Mouse (Mus musculus) erythroblast, embryonic 14.5 days (primary cell): Measurements from ENCODE around the gene Dctn5. TPM values are rescaled to one million over a fixed set of nuclear protein-coding genes. Genes with fewer than 3 reads are reported as not detected.
"Not testable (repeated sequence)": the region's sequence is repeated elsewhere in the genome, so short reads cannot be mapped to it uniquely, and the experiment has no call there.

Source experiments
- H3K27me3 ChIP-seq: 2 replicates; pipeline ENCODE4 v1.6.1; 2012; ENCODE audit warnings: inconsistent platforms; ENCODE audit not compliant: control insufficient read depth
- H3K36me3 ChIP-seq: 2 replicates; pipeline ENCODE4 v1.6.1; 2012; ENCODE audit warnings: mild to moderate bottlenecking, inconsistent platforms; ENCODE audit not compliant: control insufficient read depth
- H3K4me1 ChIP-seq: 2 replicates; pipeline ENCODE4 v1.6.1; 2012; ENCODE audit warnings: inconsistent platforms; ENCODE audit not compliant: control insufficient read depth
- H3K4me3 ChIP-seq: replicated peaks from 2 replicates; pipeline ENCODE3; 2012; ENCODE audit warnings: moderate library complexity, mild to moderate bottlenecking, inconsistent platforms
- H3K9me3 ChIP-seq: 2 replicates; pipeline ENCODE4 v1.6.1; 2012; ENCODE audit warnings: low read length, inconsistent platforms, mixed read lengths; ENCODE audit not compliant: control insufficient read depth
- GATA1 ChIP-seq: IDR thresholded peaks from 2 replicates; pipeline ENCODE4 v1.6.1; 2012; ENCODE audit warnings: low read length, inconsistent platforms, mixed read lengths
- TAL1 ChIP-seq: IDR thresholded peaks from 3 replicates; pipeline ENCODE4 v1.6.1; 2012; ENCODE audit warnings: low read length, inconsistent platforms, mixed read lengths
- polyA plus RNA-seq: library from polyadenylated mRNA; stranded (reverse); fragments of >175 nt; gene quantifications from 2 replicates; pipeline ENCODE4 v1.2.3, GENCODE M21; 2012

Gene Dctn5
- polyA plus RNA-seq = 0.54 and 0.77 TPM in 2 replicates

DNA sequence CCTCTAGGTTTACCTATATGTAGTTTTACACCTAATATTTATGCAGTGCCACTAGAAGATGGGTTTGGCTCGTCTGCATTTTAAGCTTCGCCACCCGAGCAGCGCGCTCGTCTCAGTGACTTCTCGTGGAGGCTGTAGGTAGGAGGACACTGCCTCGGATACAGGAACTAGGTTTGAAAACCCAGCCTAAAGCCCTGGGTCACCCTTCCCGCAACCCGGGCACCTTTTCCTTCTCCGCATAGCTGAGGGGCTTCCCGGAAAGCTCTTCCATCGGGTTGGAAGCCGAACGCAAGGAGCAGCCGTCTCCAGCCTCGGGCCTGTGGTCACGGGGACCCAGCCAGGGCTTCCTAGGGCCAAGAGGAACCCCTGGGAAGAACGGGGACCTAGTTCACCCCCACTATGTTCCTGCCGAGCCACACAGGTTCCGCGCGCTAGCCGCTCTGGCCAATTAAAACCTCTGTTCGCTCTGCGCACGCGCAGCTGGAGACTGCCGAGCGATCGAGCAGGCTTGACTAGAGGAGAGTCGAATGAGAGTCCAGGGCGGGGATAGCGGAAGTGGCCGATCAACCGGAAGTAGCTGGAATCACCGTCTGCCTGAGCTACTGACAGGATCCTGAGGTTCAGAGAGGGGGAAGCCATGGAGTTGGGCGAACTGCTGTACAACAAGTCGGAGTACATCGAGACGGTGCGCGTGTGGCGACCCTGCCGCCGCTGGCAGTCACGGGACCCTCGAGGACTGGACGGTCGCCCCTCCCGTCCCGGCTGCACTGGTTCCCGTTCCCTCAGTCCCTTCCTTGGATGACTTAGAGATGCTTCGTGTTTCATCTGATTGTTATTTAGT, at the start of gene Dctn5, which contains the start of gene Palb2:
TSS of gene Dctn5 (plus strand) at position 545 of the 841 bp plus-strand sequence.
TSS of gene Palb2 (minus strand) at position 489 of the 841 bp plus-strand sequence.
- Histone ChIP-seq H3K27me3 (no peaks in the 10 kb centered on the region), H3K36me3 (peaks cover 64% of the 10 kb centered on the region), H3K9me3 (no peaks in the 10 kb centered on the region), H3K4me1 (peaks cover 21% of the 10 kb centered on the region), H3K4me3 (peak within 1 kb of the TSS; percentile 74)
- TF ChIP-seq GATA1 = no peak
- no peak for TF ChIP-seq TAL1

DNA sequence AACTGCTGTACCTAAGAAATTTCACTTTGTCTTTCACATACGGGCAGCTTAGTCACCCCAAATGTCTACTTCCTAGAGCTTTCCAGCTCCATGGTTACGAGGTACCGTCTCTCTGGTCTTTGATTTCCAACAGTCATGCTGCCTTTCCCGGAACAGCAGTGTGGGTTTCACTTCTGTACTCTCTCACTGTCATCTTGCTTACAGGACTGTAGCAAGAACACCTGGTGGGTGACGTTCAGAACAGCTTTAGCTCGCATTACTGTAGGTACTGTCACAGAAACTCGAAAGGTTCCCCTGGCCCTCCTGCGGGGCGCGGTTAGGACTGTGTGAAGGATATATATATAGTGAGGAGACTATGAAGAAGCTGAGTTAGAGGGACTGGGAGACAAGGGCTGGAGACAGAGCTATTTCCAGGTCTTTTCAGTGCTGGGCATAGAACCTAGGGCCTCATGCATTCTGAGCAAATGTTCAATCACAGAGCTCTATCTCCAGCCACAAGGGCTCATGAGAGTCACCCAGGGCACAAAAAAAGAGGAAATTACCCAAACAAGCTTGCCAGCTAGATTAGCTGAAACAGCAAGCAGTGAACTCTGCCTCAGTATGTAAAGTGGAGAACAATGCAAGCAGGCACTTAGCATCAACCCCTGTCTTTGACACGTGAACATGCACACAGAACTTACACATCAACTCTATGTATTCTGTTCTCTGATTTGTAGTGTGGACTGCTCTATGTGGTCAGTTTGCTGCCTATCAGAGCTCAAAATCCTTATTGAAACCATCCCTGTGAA, 45.5 kb upstream of the Dctn5 start:
- Histone ChIP-seq H3K4me3 (no peak overlapping the region), H3K36me3 (peaks cover 82% of the 10 kb centered on the region), H3K4me1 (no peaks in the 10 kb centered on the region), H3K27me3 (no peaks in the 10 kb centered on the region), H3K9me3 (no peaks in the 10 kb centered on the region)
- TF ChIP-seq GATA1 = no peak
- no peak for TF ChIP-seq TAL1

DNA sequence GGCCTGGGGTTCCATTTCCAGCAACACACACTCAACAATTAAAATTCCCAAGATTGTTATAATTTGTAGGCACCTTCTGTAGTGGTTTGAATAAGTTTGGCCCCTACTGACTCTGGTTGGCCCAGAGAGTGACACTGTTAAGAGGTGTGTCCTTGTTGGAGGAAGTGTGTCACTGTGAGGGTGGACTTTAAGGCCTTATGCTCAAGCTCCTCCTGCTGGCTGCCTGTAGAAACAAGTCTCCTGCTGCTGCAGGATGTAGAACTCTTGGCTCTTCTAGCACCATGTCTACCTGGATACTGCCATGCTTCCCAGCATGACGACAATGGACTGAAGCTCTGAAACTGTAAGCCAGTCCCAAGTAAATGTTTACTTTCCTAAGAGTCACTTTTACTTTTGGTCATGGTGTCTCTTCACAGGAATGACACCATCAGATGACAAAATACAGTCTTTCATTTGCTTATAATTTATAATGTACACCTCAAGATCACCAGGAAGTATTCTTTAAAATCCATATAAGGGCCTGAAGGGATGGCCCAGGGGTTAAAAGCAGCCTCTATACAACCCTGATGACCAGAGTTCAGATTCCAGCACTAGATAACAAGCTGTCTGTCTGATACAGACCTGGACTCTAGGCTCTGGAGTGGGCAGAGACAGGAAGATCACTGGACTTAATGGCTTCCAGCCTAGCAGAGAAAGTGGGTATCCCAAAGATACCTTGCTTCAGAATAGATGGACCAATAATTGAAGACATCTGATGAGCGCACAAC, 38.1 kb upstream of the Dctn5 start:
- H3K4me1 ChIP-seq = peaks cover 10% of the 10 kb centered on the region
- peaks cover 93% of the 10 kb centered on the region for H3K36me3 ChIP-seq
- no peak for TF ChIP-seq TAL1
- no peak for TF ChIP-seq GATA1
- H3K4me3 ChIP-seq = no peak overlapping the region
- H3K9me3 ChIP-seq = no peaks in the 10 kb centered on the region
- no peaks in the 10 kb centered on the region for H3K27me3 ChIP-seq

DNA sequence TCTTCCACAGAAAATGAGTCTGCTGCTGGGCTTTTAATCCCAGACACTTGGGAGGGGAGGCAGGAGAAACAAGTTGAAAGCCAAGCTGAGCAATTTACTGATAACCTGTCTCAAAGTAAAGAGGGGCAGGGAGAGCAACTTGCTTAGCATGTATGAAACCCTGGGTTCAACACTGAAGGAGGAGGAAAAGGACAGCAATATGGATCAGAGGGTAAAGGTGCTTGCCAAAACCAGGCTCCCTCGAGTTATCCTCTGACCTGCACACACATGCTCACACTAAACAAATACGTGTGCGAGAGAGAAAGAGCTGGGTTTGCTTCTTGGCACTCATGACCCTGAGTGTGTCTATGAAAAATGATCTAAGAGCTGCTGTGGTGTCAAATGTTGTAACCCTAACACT, 34.8 kb upstream of the Dctn5 start:
- Histone ChIP-seq H3K4me3 (no peak overlapping the region), H3K9me3 (no peaks in the 10 kb centered on the region), H3K4me1 (peaks cover 33% of the 10 kb centered on the region), H3K27me3 (no peaks in the 10 kb centered on the region), H3K36me3 (peaks cover 61% of the 10 kb centered on the region)
- TF ChIP-seq TAL1 (no peak), GATA1 (no peak)

DNA sequence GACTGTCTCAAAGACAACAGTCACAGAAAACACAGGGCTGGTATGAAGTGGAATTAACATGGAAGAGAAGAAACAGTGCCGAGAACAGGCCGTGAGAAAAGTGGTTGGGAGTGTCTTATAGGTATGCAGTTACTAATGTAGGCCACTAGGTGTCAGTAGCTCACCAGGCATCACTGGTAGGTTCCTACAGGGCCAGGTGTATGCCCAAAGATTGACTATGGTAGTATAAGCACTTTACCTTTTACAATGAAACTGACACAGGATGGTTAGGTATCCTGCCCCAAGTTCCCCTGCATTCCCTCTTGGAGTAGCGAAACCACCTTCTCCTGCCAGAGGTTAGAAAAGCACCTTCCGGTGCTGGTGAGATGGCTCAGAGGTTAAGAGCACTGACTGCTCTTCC, 33.6 kb upstream of the Dctn5 start:
- Histone ChIP-seq H3K4me1 (peaks cover 41% of the 10 kb centered on the region), H3K36me3 (peaks cover 50% of the 10 kb centered on the region), H3K27me3 (no peaks in the 10 kb centered on the region), H3K4me3 (no peak overlapping the region), H3K9me3 (no peaks in the 10 kb centered on the region)
- TF ChIP-seq GATA1 (no peak), TAL1 (no peak)

DNA sequence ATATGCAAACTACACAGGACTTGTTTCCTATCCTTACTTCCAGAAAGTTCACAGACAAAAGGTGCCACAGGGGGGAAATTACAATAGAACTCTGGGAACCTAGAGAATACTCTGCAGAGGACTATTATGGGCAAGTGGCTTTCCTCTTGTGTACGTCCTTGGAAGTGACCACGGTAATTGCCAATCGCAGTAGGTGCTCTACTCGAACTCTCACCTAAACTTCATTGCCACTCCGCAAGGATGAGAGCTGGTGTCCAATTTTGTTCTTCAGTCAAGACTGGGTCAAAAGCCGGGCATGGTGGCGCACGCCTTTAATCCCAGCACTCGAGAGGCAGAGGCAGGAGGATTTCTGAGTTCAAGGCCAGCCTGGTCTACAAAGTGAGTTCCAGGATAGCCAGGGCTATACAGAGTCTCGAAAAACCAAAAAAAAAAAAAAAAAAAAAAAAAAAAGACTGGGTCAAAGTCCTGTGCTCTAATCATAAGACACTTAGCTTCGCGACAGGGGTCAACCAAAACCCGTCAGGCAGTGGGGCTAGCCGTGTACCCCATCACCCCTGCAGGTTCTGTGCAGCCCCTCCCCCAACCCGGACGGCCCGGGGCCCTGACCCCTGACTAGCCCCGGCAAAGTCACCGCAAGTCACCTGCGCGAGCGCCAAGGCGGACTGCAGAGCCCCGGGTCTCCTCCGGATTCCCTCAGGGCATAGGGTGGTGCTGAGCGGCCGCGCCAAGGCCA, 31.7 kb upstream of the Dctn5 start:
- Histone ChIP-seq H3K36me3 (peaks cover 33% of the 10 kb centered on the region), H3K4me3 (peak overlapping the region; percentile 82), H3K4me1 (peaks cover 41% of the 10 kb centered on the region)
- H3K27me3 ChIP-seq, H3K9me3 ChIP-seq: not testable (repeated sequence)

DNA sequence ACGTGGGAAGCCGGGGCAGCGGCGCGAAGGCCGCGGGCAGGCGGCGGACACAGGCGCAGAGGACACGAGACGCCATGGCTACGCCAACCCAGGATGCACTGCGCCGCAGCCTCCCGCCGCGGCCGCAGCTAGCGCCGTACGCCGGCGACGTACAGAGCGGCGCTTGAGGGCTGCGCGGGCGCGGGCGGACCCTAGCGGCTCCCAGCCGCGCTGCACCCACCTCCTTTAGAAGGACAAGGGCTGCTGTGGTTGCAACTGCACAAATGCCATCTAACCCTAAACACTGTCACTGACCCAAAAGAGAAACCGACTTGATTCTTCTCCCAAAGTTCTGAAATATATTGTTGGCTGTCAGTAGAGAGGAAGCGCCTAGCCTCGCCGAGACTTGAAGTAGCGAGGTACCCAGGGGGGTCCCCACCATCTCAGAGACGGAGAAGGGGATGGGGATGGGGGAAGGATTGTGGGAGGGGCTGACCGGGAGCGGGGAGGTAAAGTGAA, 31.0 kb upstream of the Dctn5 start, which contains the start of gene Ndufab1:
TSS of gene Ndufab1 (minus strand) at position 140 of the 498 bp plus-strand sequence.
- peaks cover 31% of the 10 kb centered on the region for H3K36me3 ChIP-seq
- peaks cover 41% of the 10 kb centered on the region for H3K4me1 ChIP-seq
- H3K4me3 ChIP-seq = peak within 1 kb of the TSS; percentile 82
- H3K9me3 ChIP-seq = no peaks in the 10 kb centered on the region
- no peak for TF ChIP-seq TAL1
- no peak for TF ChIP-seq GATA1
- H3K27me3 ChIP-seq = no peaks in the 10 kb centered on the region

DNA sequence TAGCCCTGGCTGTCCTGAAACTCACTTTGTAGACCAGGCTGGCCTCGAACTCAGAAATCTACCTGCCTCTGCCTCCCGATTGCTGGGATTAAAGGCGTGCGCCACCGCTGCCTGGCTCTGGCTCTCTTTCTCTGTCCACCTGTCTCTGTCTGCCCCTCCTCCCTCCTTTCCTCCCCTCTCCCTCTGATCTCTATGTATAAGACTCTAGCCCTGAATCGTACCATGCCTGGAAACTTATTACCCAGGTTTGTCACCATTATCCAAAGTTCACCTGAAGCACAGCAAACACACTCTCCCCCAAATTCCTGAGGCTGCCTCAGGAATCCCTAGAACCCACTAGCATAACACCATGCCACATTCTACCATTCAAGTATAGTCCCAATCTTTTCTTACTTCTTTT, 24.6 kb upstream of the Dctn5 start:
- TF ChIP-seq TAL1 (no peak), GATA1 (no peak)

More for the DNA sequence above, 24.6 kb upstream of the Dctn5 start:
- H3K4me1 ChIP-seq = peaks cover 6% of the 10 kb centered on the region
- no peaks in the 10 kb centered on the region for H3K9me3 ChIP-seq
- H3K27me3 ChIP-seq = no peaks in the 10 kb centered on the region
- H3K4me3 ChIP-seq = no peak overlapping the region
- peaks cover 70% of the 10 kb centered on the region for H3K36me3 ChIP-seq
